Mouse (Mus musculus): ENCODE measurements around the gene Gm26938.

DNA sequence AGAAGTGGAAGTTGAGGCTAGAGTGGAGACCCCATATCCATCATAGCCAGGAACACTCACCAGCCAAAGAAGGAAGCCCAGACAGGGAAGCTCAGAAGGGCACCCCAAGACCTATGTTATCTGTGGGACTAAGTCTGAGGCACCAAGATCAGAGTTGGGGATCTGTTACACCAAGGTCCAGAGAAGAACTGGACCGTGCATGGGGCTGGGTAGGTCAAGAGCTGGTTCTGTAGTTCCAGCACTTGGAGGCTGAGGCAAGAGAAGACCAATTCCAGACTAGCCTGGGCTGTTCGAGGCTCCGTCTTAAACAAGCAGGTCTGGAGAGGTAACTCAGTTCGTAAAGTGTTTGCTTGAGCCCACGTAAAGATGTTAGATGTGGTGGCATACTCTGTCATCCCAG is 32.1 kb downstream of the Gm26938 start:
- TF ChIP-seq CTCF (conservative IDR thresholded peaks at IDR 0.05; ENCODE audit: low read length) (no peak), POU5F1 (IDR thresholded peaks at IDR 0.05; ENCODE audit: borderline replicate concordance, low read length) (no peak), NANOG (IDR thresholded peaks at IDR 0.05; ENCODE audit: borderline replicate concordance, low read length) (no peak)
